Mouse (Mus musculus): ENCODE data around the gene Srbd1. TPM values are rescaled to one million over a fixed set of nuclear protein-coding genes. Genes with fewer than 3 reads are reported as not detected.

Srbd1 gene
- total and polyA plus RNA-seq, 3 experiments = 8.9 to 33.3 (median 26.6) TPM

DNA sequence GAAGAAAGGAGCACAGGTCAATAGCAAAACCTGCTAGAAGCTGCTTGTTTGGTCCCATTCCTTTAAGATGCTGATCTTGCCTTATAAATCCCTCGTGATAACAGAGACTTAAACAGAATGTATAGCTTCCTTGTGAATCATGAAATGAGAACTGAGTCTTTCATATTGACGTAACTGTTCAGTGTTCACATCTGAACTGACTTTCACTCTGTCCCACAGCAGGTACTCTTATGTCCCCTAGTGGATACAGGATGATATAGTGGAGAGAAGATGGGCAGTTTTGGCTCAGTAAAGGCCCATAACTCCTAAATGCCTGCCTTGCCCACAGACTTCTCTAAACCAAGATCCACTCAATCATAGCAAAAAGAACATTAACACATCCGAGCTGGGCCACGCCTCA is 130.7 kb downstream of the Srbd1 start:
- ATAC-seq (ENCODE audit: extremely low read depth, insufficient number of reproducible peaks, low FRiP score, poor library complexity, severe bottlenecking) (no peak), DNase-seq (ENCODE audit: low spot score) (no peak)
- Histone ChIP-seq H3K4me1 (ENCODE audit: insufficient read depth, low read depth, low read length) (no peaks in the 10 kb centered on the region), H3K27me3 (ENCODE audit: insufficient read depth, low read length) (no peaks in the 10 kb centered on the region), H3K9me3 (replicated peaks) (no peaks in the 10 kb centered on the region), H3K4me3 (ENCODE audit: low read depth, low read length) (no peak overlapping the region), H3K36me3 (replicated peaks) (peaks cover 16% of the 10 kb centered on the region)
- TF ChIP-seq GATA1 (IDR thresholded peaks at IDR 0.05; ENCODE audit: borderline replicate concordance, low read length) (no peak), TAL1 (conservative IDR thresholded peaks at IDR 0.05; ENCODE audit: low read depth, low read length) (no peak), POLR2AphosphoS5 (IDR thresholded peaks at IDR 0.05; ENCODE audit: insufficient replicate concordance, low read depth, low read length) (no peak), GATA2 (IDR thresholded peaks at IDR 0.05; ENCODE audit: borderline replicate concordance, low read depth, low read length) (no peak), CTCF (IDR thresholded peaks at IDR 0.05; ENCODE audit: low read depth, low read length) (no peak)

DNA sequence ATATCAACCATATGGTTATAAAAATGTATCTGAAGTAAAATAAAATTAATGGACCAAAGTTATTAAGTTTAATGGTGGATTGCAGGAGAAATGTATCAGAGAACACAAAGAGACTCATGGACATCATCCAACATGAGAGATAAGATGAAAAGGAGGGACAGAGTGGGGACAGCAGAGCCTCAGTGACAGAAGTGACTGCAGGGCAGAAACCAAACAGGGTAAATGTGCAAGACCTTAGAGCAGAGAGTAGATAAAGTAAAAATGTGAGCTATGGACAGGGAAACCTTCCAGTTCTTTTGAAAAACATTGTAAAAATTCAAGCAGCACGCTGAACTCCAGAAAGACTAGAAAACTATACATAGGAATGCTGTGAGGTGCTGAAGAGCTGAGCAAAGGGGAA is 132.4 kb downstream of the Srbd1 start:
- Histone ChIP-seq H3K9me3 (replicated peaks) (no peaks in the 10 kb centered on the region), H3K36me3 (replicated peaks) (peaks cover 21% of the 10 kb centered on the region), H3K27me3 (ENCODE audit: insufficient read depth, low read length) (no peaks in the 10 kb centered on the region), H3K4me1 (ENCODE audit: insufficient read depth, low read depth, low read length) (no peaks in the 10 kb centered on the region), H3K4me3 (ENCODE audit: low read depth, low read length) (no peak overlapping the region)
- DNase-seq (ENCODE audit: low spot score) (no peak), ATAC-seq (ENCODE audit: extremely low read depth, insufficient number of reproducible peaks, low FRiP score, poor library complexity, severe bottlenecking) (no peak)
- TF ChIP-seq TAL1 (conservative IDR thresholded peaks at IDR 0.05; ENCODE audit: low read depth, low read length) (no peak), GATA1 (IDR thresholded peaks at IDR 0.05; ENCODE audit: borderline replicate concordance, low read length) (no peak), CTCF (IDR thresholded peaks at IDR 0.05; ENCODE audit: low read depth, low read length) (no peak), POLR2AphosphoS5 (IDR thresholded peaks at IDR 0.05; ENCODE audit: insufficient replicate concordance, low read depth, low read length) (no peak), GATA2 (IDR thresholded peaks at IDR 0.05; ENCODE audit: borderline replicate concordance, low read depth, low read length) (no peak)

DNA sequence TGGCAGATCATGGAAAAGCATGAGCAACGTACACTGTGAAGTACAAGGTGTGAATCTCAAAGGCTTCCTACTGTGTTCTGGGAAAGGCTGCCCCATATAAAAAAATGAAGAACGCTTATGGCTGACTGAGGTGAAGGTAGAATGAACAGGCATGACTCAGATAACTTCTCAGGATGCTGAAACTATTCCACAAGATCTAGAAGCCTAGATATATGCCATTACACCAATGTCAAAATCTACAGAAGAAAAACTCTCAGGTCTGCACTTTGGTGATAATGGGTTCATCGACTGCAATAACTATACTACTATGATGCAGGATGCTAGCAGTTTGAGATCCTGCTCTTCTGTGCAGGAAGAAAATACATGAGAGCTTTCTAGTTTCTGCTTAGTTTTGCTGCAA is 133.1 kb downstream of the Srbd1 start:
- ATAC-seq (ENCODE audit: extremely low read depth, insufficient number of reproducible peaks, low FRiP score, poor library complexity, severe bottlenecking) (no peak), DNase-seq (ENCODE audit: low spot score) (no peak)

DNA sequence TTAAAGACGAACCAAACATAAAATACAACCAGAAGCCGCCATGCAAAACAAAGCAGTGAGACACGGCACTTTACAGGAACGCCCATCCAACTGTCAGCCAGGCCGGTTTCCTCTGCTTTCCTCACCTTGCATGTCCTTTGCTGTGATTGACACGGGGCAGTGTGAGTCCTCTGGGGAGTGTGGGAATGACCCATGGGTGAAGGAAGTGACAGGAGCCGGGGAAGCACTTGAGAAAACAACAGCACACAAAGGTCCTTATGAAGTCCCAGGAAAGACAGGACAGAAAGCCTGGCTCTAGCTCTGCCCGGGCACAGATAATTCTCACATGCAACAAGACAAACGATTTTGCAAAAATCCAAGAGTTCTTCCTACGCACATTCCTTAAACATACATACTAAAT is 136.6 kb downstream of the Srbd1 start:
- no peaks in the 10 kb centered on the region for H3K27me3 ChIP-seq (ENCODE audit: insufficient read depth, low read length)
- H3K36me3 ChIP-seq (replicated peaks) = peaks cover 12% of the 10 kb centered on the region
- H3K4me1 ChIP-seq (ENCODE audit: insufficient read depth, low read depth, low read length) = no peaks in the 10 kb centered on the region

More for the DNA sequence above, 133.1 kb downstream of the Srbd1 start:
- Histone ChIP-seq H3K4me3 (ENCODE audit: low read depth, low read length) (no peak overlapping the region), H3K4me1 (ENCODE audit: insufficient read depth, low read depth, low read length) (no peaks in the 10 kb centered on the region), H3K36me3 (replicated peaks) (peaks cover 22% of the 10 kb centered on the region), H3K27me3 (ENCODE audit: insufficient read depth, low read length) (no peaks in the 10 kb centered on the region), H3K9me3 (replicated peaks) (no peaks in the 10 kb centered on the region)
- TF ChIP-seq TAL1 (conservative IDR thresholded peaks at IDR 0.05; ENCODE audit: low read depth, low read length) (no peak), GATA2 (IDR thresholded peaks at IDR 0.05; ENCODE audit: borderline replicate concordance, low read depth, low read length) (no peak), CTCF (IDR thresholded peaks at IDR 0.05; ENCODE audit: low read depth, low read length) (no peak), GATA1 (IDR thresholded peaks at IDR 0.05; ENCODE audit: borderline replicate concordance, low read length) (no peak), POLR2AphosphoS5 (IDR thresholded peaks at IDR 0.05; ENCODE audit: insufficient replicate concordance, low read depth, low read length) (no peak)

DNA sequence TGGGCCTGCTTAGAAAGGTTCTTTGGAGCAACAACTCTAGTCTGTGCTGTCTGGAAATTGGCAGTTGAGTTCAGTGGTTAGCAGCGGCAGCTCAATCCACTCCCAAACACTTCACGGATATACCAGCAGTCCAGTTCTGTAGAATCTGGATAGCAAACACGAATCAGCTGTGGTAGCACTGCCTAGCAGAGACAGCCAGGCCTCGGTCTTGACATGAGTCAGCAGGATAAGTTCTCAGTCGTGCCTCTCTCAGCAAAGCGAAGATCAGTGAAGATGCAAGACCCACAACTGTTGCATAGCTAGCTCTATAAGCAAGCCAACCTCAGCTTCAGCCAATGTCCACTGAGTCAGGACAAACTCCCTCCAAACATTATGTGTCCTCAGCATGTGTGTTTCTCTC is 142.9 kb downstream of the Srbd1 start:
- no peak overlapping the region for H3K4me3 ChIP-seq (ENCODE audit: low read depth, low read length)
- no peaks in the 10 kb centered on the region for H3K4me1 ChIP-seq (ENCODE audit: insufficient read depth, low read depth, low read length)
- TF ChIP-seq CTCF (IDR thresholded peaks at IDR 0.05; ENCODE audit: low read depth, low read length) (no peak), POLR2AphosphoS5 (IDR thresholded peaks at IDR 0.05; ENCODE audit: insufficient replicate concordance, low read depth, low read length) (no peak), GATA2 (IDR thresholded peaks at IDR 0.05; ENCODE audit: borderline replicate concordance, low read depth, low read length) (no peak), TAL1 (conservative IDR thresholded peaks at IDR 0.05; ENCODE audit: low read depth, low read length) (no peak), GATA1 (IDR thresholded peaks at IDR 0.05; ENCODE audit: borderline replicate concordance, low read length) (no peak)
- peaks cover 42% of the 10 kb centered on the region for H3K36me3 ChIP-seq (replicated peaks)
- H3K9me3 ChIP-seq (replicated peaks) = no peaks in the 10 kb centered on the region
- no peak for DNase-seq (ENCODE audit: low spot score)
- H3K27me3 ChIP-seq (ENCODE audit: insufficient read depth, low read length) = no peaks in the 10 kb centered on the region
- no peak for ATAC-seq (ENCODE audit: extremely low read depth, insufficient number of reproducible peaks, low FRiP score, poor library complexity, severe bottlenecking)

More for the DNA sequence above, 136.6 kb downstream of the Srbd1 start:
- no peaks in the 10 kb centered on the region for H3K9me3 ChIP-seq (replicated peaks)
- no peak for DNase-seq (ENCODE audit: low spot score)
- H3K4me3 ChIP-seq (ENCODE audit: low read depth, low read length) = no peak overlapping the region
- no peak for TF ChIP-seq POLR2AphosphoS5 (IDR thresholded peaks at IDR 0.05; ENCODE audit: insufficient replicate concordance, low read depth, low read length)
- no peak for TF ChIP-seq TAL1 (conservative IDR thresholded peaks at IDR 0.05; ENCODE audit: low read depth, low read length)
- no peak for TF ChIP-seq GATA1 (IDR thresholded peaks at IDR 0.05; ENCODE audit: borderline replicate concordance, low read length)
- no peak for TF ChIP-seq GATA2 (IDR thresholded peaks at IDR 0.05; ENCODE audit: borderline replicate concordance, low read depth, low read length)
- no peak for TF ChIP-seq CTCF (IDR thresholded peaks at IDR 0.05; ENCODE audit: low read depth, low read length)
- ATAC-seq (ENCODE audit: extremely low read depth, insufficient number of reproducible peaks, low FRiP score, poor library complexity, severe bottlenecking) = no peak

DNA sequence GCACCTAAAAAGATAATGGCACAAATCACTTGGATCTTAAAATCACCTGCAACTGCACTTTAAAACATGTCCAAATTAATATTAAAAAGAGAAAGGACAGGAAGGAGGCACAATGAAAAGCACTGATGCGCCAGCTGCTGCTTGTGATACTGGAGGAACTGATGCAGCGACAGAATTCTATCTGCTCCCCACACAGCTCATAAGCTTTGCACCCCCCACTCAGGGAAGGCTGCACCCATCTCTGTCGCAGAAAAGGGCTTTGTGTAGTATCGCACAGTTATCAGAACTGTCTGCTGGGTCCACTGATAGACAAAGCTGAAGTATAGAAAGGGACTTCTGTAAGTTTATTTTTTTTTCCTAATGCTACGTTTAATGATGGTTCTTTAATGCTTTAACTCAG is 143.3 kb downstream of the Srbd1 start:
- TF ChIP-seq CTCF (IDR thresholded peaks at IDR 0.05; ENCODE audit: low read depth, low read length) (no peak), TAL1 (conservative IDR thresholded peaks at IDR 0.05; ENCODE audit: low read depth, low read length) (no peak), POLR2AphosphoS5 (IDR thresholded peaks at IDR 0.05; ENCODE audit: insufficient replicate concordance, low read depth, low read length) (no peak), GATA2 (IDR thresholded peaks at IDR 0.05; ENCODE audit: borderline replicate concordance, low read depth, low read length) (no peak), GATA1 (IDR thresholded peaks at IDR 0.05; ENCODE audit: borderline replicate concordance, low read length) (no peak)

More for the DNA sequence above, 143.3 kb downstream of the Srbd1 start:
- no peak for ATAC-seq (ENCODE audit: extremely low read depth, insufficient number of reproducible peaks, low FRiP score, poor library complexity, severe bottlenecking)
- no peaks in the 10 kb centered on the region for H3K9me3 ChIP-seq (replicated peaks)
- peaks cover 46% of the 10 kb centered on the region for H3K36me3 ChIP-seq (replicated peaks)
- no peaks in the 10 kb centered on the region for H3K4me1 ChIP-seq (ENCODE audit: insufficient read depth, low read depth, low read length)
- no peaks in the 10 kb centered on the region for H3K27me3 ChIP-seq (ENCODE audit: insufficient read depth, low read length)
- no peak overlapping the region for H3K4me3 ChIP-seq (ENCODE audit: low read depth, low read length)
- DNase-seq (ENCODE audit: low spot score) = no peak
